Mouse (Mus musculus) hindbrain, embryonic 11.5 days (tissue): ENCODE results near the gene Vsir. TPM values are rescaled to one million over a fixed set of nuclear protein-coding genes. Genes with fewer than 3 reads are reported as not detected.

Experiments
- ATAC-seq: fragments of 200-750 bp; cut with Nextera tagmentation; 2 replicates; pipeline ENCODE4 v1.8.0; 2017; ENCODE audit warnings: mild to moderate bottlenecking, moderate TSS enrichment, moderate library complexity; ENCODE audit not compliant: low FRiP score
- DNase-seq: peaks from one replicate; pipeline ENCODE4 v3.0.0-alpha.2; 2015; ENCODE audit warnings: low spot score
- H3K27ac ChIP-seq: fragments of 300-500 bp; sonication (generic); 2 replicates; pipeline ENCODE4 v1.5.1; 2014; ENCODE audit warnings: mild to moderate bottlenecking, low read depth, low read length
- H3K27me3 ChIP-seq: fragments of 300-500 bp; sonication (generic); 2 replicates; pipeline ENCODE4 v1.6.1; 2014; ENCODE audit warnings: mild to moderate bottlenecking, low read length, moderate library complexity, mixed read lengths; ENCODE audit not compliant: control insufficient read depth, insufficient read depth
- H3K36me3 ChIP-seq: fragments of 300-500 bp; sonication (generic); 2 replicates; pipeline ENCODE4 v1.6.1; 2014; ENCODE audit warnings: mild to moderate bottlenecking, low read length, moderate library complexity, mixed read lengths; ENCODE audit not compliant: control insufficient read depth, insufficient read depth
- H3K4me1 ChIP-seq: fragments of 300-500 bp; sonication (generic); replicated peaks from 2 replicates; pipeline ENCODE4 v1.6.1; 2014; ENCODE audit warnings: low read length, mixed read lengths; ENCODE audit not compliant: control insufficient read depth, insufficient read depth
- H3K4me2 ChIP-seq: fragments of 300-500 bp; sonication (generic); replicated peaks from 2 replicates; pipeline ENCODE4 v1.6.1; 2014; ENCODE audit warnings: mild to moderate bottlenecking, low read depth, low read length
- H3K4me3 ChIP-seq: fragments of 300-500 bp; sonication (generic); 2 replicates; pipeline ENCODE4 v1.5.1; 2014; ENCODE audit warnings: low read depth, low read length
- H3K9ac ChIP-seq: fragments of 300-500 bp; sonication (generic); 2 replicates; pipeline ENCODE4 v1.6.1; 2014; ENCODE audit warnings: low read depth, low read length
- H3K9me3 ChIP-seq: fragments of 300-500 bp; sonication (generic); 2 replicates; pipeline ENCODE4 v1.6.1; 2016; ENCODE audit warnings: low read length; ENCODE audit not compliant: control insufficient read depth
- WGBS: fragments of 180-500 bp; shearing (Covaris S2); extraction: QIAGEN DNeasy Blood & Tissue Kit; methylation state at CpG from one replicate; pipeline ENCODE4 v1.1.7; 2014; 5-methylcytosine and 5-hydroxymethylcytosine counted together
- polyA plus RNA-seq: library from polyadenylated mRNA; unstranded; fragments of >200 nt; fragmentation: Nextera tagmentation; extraction: Ambion mirVana; gene quantifications from 2 replicates; pipeline ENCODE4 v1.2.1, GENCODE M21; 2014

Gene Vsir
- polyA plus RNA-seq, 1 experiment from 2014 or later = 2.5 TPM

GRCm38 (mm10) chr10:60350805-60351167 lies 4.1 kb downstream of the Vsir start:
- no peak for ATAC-seq
- no peak overlapping the region for H3K27ac ChIP-seq
- H3K9ac ChIP-seq = no peak overlapping the region
- peaks cover 12% of the 10 kb centered on the region for H3K27me3 ChIP-seq
- H3K4me1 ChIP-seq = peaks cover 10% of the 10 kb centered on the region
- no peaks in the 10 kb centered on the region for H3K9me3 ChIP-seq
- H3K4me2 ChIP-seq = no peak overlapping the region
- H3K4me3 ChIP-seq = no peak overlapping the region
- WGBS = 50% methylated on average over 3 of the region's 3 CpGs
- peak; percentile 85 for DNase-seq
- H3K36me3 ChIP-seq = no peaks in the 10 kb centered on the region

DNA sequence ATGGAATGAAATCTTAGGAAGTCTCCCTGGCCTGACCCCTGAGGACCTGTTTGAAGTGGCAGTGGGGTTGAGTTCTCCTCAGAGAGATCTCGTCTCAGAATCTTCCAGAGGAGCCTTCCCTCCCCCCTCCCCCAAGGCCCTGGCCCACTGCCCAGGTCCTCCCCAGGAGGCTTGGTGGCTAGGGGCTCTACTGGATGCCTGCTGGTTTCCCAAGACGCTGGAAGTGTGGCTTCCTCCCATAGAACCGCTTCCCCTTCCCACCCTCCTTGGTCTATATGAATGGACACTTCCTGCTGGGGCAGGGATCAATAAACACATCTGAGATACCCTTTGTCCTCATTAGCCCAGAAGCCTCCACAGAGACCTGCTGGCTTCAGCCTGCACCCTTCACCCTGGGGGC lies 4.6 kb downstream of the Vsir start:
- H3K4me3 ChIP-seq = no peak overlapping the region
- 30% methylated on average over 3 of the region's 3 CpGs for WGBS
- peak; percentile 19 for DNase-seq
- H3K9me3 ChIP-seq = no peaks in the 10 kb centered on the region
- H3K9ac ChIP-seq = no peak overlapping the region
- H3K27ac ChIP-seq = peak overlapping the region; percentile 67
- H3K27me3 ChIP-seq = peaks cover 12% of the 10 kb centered on the region
- no peaks in the 10 kb centered on the region for H3K36me3 ChIP-seq
- peaks cover 10% of the 10 kb centered on the region for H3K4me1 ChIP-seq
- no peak overlapping the region for H3K4me2 ChIP-seq
- ATAC-seq = peak; percentile 20; the same call in 1 of the 2 replicates

GRCm38 (mm10) chr10:60351761-60352455 lies 5.3 kb downstream of the Vsir start:
- no peaks in the 10 kb centered on the region for H3K36me3 ChIP-seq
- peaks cover 10% of the 10 kb centered on the region for H3K27me3 ChIP-seq
- H3K4me2 ChIP-seq = no peak overlapping the region
- 17% methylated on average over 7 of the region's 7 CpGs for WGBS
- peak overlapping the region; percentile 67 for H3K27ac ChIP-seq
- DNase-seq = peak; percentile 54
- H3K4me1 ChIP-seq = peaks cover 7% of the 10 kb centered on the region
- H3K4me3 ChIP-seq = no peak overlapping the region
- no peaks in the 10 kb centered on the region for H3K9me3 ChIP-seq
- peak; percentile 65 for ATAC-seq
- H3K9ac ChIP-seq = no peak overlapping the region

DNA sequence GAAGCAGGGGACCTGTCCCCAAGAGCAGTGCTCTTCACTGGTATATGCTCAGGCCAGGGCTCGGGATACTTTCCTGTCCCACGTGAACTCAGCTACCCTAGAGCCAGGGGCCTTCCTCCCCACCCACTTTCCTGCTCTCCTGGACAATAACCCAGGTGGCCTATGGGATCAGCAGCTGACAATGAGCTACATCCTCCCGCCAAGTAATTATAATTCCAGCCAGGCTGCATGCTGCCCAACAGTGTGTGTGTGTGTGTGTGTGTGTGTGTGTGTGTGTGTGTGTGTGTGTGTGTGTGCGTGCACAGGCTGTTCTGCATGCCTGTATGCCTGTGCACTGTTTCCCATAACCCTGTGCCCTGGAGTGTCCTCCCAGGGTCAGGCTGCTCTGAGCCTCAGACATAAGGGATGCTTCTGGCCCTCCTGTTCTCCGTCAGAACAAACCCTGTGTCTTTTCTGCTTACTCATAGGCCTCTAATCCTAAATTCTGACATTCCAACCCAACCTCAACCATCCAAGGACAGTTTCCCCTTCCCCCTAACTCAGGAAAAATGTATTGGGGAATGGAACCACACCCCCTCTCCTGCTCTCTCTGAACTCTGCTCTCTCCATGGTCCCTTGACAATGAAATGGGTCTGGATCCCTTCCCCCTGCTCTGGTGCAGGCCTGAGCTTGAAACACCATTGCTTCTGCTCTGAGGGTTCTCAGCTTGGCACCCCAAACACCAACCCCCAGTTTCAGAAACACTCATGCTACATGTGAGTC lies 6.8 kb downstream of the Vsir start:
- ATAC-seq (no peak), DNase-seq (no peak)
- Histone ChIP-seq H3K9ac (no peak overlapping the region), H3K36me3 (no peaks in the 10 kb centered on the region), H3K27ac (no peak overlapping the region), H3K27me3 (no peaks in the 10 kb centered on the region), H3K4me2 (no peak overlapping the region), H3K4me1 (peaks cover 3% of the 10 kb centered on the region), H3K4me3 (no peak overlapping the region), H3K9me3 (no peaks in the 10 kb centered on the region)
- 56% methylated on average over 5 of the region's 5 CpGs for WGBS

- no peak overlapping the region for H3K9ac ChIP-seq
- no peaks in the 10 kb centered on the region for H3K27me3 ChIP-seq
- H3K4me1 ChIP-seq = peaks cover 3% of the 10 kb centered on the region
- WGBS = 94% methylated on average over 4 of the region's 4 CpGs
- H3K9me3 ChIP-seq = no peaks in the 10 kb centered on the region
- H3K4me3 ChIP-seq = no peak overlapping the region
- H3K27ac ChIP-seq = no peak overlapping the region
- DNase-seq = no peak
- no peak overlapping the region for H3K4me2 ChIP-seq
- no peak for ATAC-seq
- no peaks in the 10 kb centered on the region for H3K36me3 ChIP-seq
Observed at GRCm38 (mm10) chr10:60354003-60354325, 7.3 kb downstream of the Vsir start.

DNA sequence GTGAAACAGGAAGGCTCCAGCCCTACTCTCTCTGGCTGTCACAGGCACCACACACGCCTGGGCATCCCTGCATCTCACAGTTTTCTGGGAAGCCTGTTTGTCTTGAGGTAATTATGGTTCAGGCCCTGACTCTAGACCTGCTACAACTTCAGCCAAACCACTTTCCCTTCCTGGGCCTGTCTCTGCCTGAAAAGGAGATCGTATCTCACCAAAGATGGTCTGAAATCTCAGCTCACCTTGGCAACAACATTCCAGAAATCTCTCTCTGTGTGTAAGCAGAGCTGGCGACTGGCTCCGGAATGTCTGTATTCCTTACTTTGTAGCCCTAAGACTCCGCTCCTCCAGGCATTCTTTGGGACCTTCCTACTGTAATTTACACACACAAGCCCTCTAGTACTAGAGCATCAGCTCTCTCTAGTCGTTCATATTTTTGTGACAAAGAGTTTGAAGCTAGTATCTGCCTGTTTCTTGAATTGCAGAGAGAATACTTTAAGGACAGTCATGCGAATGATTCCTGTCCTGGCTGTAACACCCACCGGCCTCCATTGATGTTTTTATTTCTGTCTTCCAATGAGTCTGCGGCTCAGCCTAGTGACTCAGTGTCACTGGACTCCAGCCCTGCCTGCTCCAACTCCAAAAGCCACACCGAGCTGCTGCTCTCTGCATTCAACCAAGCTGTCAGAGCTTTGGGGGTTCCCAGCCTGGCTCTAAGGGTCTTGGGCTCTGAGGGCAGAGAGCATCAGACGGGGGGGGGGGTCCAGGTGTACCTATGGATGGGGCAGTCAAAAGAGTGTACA lies 8.4 kb downstream of the Vsir start:
- DNase-seq (no peak), ATAC-seq (no peak)
- Histone ChIP-seq H3K4me2 (no peak overlapping the region), H3K4me3 (no peak overlapping the region), H3K27me3 (no peaks in the 10 kb centered on the region), H3K27ac (no peak overlapping the region), H3K36me3 (no peaks in the 10 kb centered on the region), H3K4me1 (peaks cover 3% of the 10 kb centered on the region), H3K9me3 (no peaks in the 10 kb centered on the region), H3K9ac (no peak overlapping the region)
- WGBS = 75% methylated on average over 11 of the region's 11 CpGs

- Histone ChIP-seq H3K9me3 (no peaks in the 10 kb centered on the region), H3K4me3 (no peak overlapping the region), H3K9ac (no peak overlapping the region), H3K4me2 (no peak overlapping the region), H3K4me1 (peaks cover 3% of the 10 kb centered on the region; the same call in 1 of the 2 replicates), H3K36me3 (no peaks in the 10 kb centered on the region), H3K27me3 (no peaks in the 10 kb centered on the region), H3K27ac (no peak overlapping the region)
- 84% methylated on average over 4 of the region's 4 CpGs for WGBS
- DNase-seq = no peak
- no peak for ATAC-seq
Observed at GRCm38 (mm10) chr10:60357441-60357840, 10.8 kb downstream of the Vsir start.

DNA sequence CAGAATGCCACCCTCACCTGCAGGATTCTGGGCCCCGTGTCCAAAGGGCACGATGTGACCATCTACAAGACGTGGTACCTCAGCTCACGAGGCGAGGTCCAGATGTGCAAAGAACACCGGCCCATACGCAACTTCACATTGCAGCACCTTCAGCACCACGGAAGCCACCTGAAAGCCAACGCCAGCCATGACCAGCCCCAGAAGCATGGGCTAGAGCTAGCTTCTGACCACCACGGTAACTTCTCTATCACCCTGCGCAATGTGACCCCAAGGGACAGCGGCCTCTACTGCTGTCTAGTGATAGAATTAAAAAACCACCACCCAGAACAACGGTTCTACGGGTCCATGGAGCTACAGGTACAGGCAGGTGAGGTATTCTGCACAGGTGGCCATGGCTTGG lies 11.2 kb downstream of the Vsir start:
- Histone ChIP-seq H3K4me1 (peaks cover 3% of the 10 kb centered on the region; the same call in 1 of the 2 replicates), H3K27ac (no peak overlapping the region), H3K36me3 (no peaks in the 10 kb centered on the region), H3K9me3 (no peaks in the 10 kb centered on the region), H3K4me3 (no peak overlapping the region), H3K4me2 (no peak overlapping the region), H3K27me3 (no peaks in the 10 kb centered on the region), H3K9ac (no peak overlapping the region)
- DNase-seq = no peak
- 95% methylated on average over 14 of the region's 14 CpGs for WGBS
- no peak for ATAC-seq
